Mouse (Mus musculus) midbrain, embryonic 14.5 days (tissue): ENCODE measurements at regions not wholly inside any gene's neighbourhood (a gene's known extent, or its start where the extent isn't known, plus 50 kb on each side); places are given as distances from the start of the nearest gene placed in this dataset.

Source experiments
- ATAC-seq: fragments of 200-750 bp; cut with Nextera tagmentation; 2 replicates; pipeline ENCODE4 v1.8.0; 2017; ENCODE audit warnings: moderate number of reproducible peaks, moderate library complexity; ENCODE audit not compliant: low FRiP score, low TSS enrichment
- DNase-seq: peaks from one replicate; pipeline ENCODE4 v3.0.0-alpha.2; 2015
- H3K27ac ChIP-seq: fragments of 300-500 bp; sonication (generic); replicated peaks from 2 replicates; pipeline ENCODE4 v1.5.1; 2014; ENCODE audit warnings: mild to moderate bottlenecking, low read depth, low read length, moderate library complexity
- H3K27me3 ChIP-seq: fragments of 300-500 bp; sonication (generic); 2 replicates; pipeline ENCODE4 v1.6.1; 2014; ENCODE audit warnings: low read length, control low read depth, mixed read lengths; ENCODE audit not compliant: control insufficient read depth, insufficient read depth
- H3K36me3 ChIP-seq: fragments of 300-500 bp; sonication (generic); 2 replicates; pipeline ENCODE4 v1.6.1; 2014; ENCODE audit warnings: low read length, control low read depth; ENCODE audit not compliant: control insufficient read depth, insufficient read depth
- H3K4me1 ChIP-seq: fragments of 300-500 bp; sonication (generic); 2 replicates; pipeline ENCODE4 v1.6.1; 2014; ENCODE audit warnings: mild to moderate bottlenecking, antibody characterized with exemption, low read length, control low read depth; ENCODE audit not compliant: control insufficient read depth, insufficient read depth
- H3K4me2 ChIP-seq: fragments of 300-500 bp; sonication (generic); 2 replicates; pipeline ENCODE4 v1.6.1; 2014; ENCODE audit warnings: mild to moderate bottlenecking, low read length, moderate library complexity
- H3K4me3 ChIP-seq: fragments of 300-500 bp; sonication (generic); replicated peaks from 2 replicates; pipeline ENCODE4 v1.5.1; 2014; ENCODE audit warnings: low read depth, low read length
- H3K9ac ChIP-seq: fragments of 300-500 bp; sonication (generic); replicated peaks from 2 replicates; pipeline ENCODE4 v1.6.1; 2014; ENCODE audit warnings: mild to moderate bottlenecking, low read length, moderate library complexity
- H3K9me3 ChIP-seq: fragments of 300-500 bp; sonication (generic); 2 replicates; pipeline ENCODE4 v1.6.1; 2016; ENCODE audit warnings: low read length, control low read depth, mixed read lengths; ENCODE audit not compliant: control insufficient read depth
- WGBS: fragments of 180-500 bp; shearing (Covaris S2); extraction: QIAGEN DNeasy Blood & Tissue Kit; methylation state at CpG from one replicate; pipeline ENCODE4 v1.1.7; 2014; 5-methylcytosine and 5-hydroxymethylcytosine counted together

GRCm38 (mm10) chr9:23097134-23097789 lies 125.6 kb upstream of the Bmper start:
- ATAC-seq (no peak), DNase-seq (no peak)
- H3K4me1 ChIP-seq, result no peaks in the 10 kb centered on the region
- H3K9me3 ChIP-seq, result no peaks in the 10 kb centered on the region
- no peak overlapping the region for H3K4me2 ChIP-seq
- H3K9ac ChIP-seq, result no peak overlapping the region
- no peaks in the 10 kb centered on the region for H3K36me3 ChIP-seq
- no peak overlapping the region for H3K27ac ChIP-seq
- WGBS, result 82% methylated on average over 11 of the region's 11 CpGs
- H3K27me3 ChIP-seq, result no peaks in the 10 kb centered on the region
- H3K4me3 ChIP-seq, result no peak overlapping the region

- Histone ChIP-seq H3K9ac (no peak overlapping the region), H3K4me1 (no peaks in the 10 kb centered on the region), H3K9me3 (no peaks in the 10 kb centered on the region), H3K36me3 (no peaks in the 10 kb centered on the region), H3K27me3 (no peaks in the 10 kb centered on the region), H3K4me3 (no peak overlapping the region), H3K27ac (no peak overlapping the region), H3K4me2 (no peak overlapping the region)
- DNase-seq (no peak), ATAC-seq (no peak)
Observed at GRCm38 (mm10) chr9:23101584-23101983, 121.3 kb upstream of the Bmper start.

GRCm38 (mm10) chr9:23101990-23102796 lies 120.7 kb upstream of the Bmper start:
- 78% methylated on average over 9 of the region's 9 CpGs for WGBS
- Histone ChIP-seq H3K4me2 (no peak overlapping the region), H3K27ac (no peak overlapping the region), H3K27me3 (no peaks in the 10 kb centered on the region), H3K9me3 (no peaks in the 10 kb centered on the region), H3K4me3 (no peak overlapping the region), H3K4me1 (no peaks in the 10 kb centered on the region), H3K9ac (no peak overlapping the region), H3K36me3 (no peaks in the 10 kb centered on the region)
- peak; percentile 64 for DNase-seq
- peak; percentile 48; the same call in 1 of the 2 replicates for ATAC-seq

- H3K4me2 ChIP-seq, result no peak overlapping the region
- H3K36me3 ChIP-seq, result no peaks in the 10 kb centered on the region
- H3K27ac ChIP-seq, result no peak overlapping the region
- DNase-seq (no peak), ATAC-seq (no peak)
- H3K9me3 ChIP-seq, result no peaks in the 10 kb centered on the region
- H3K4me3 ChIP-seq, result no peak overlapping the region
- H3K4me1 ChIP-seq, result no peaks in the 10 kb centered on the region
- H3K27me3 ChIP-seq, result no peaks in the 10 kb centered on the region
- H3K9ac ChIP-seq, result no peak overlapping the region
- WGBS, result 76% methylated on average over 6 of the region's 6 CpGs
Observed at GRCm38 (mm10) chr9:23111500-23111899, 111.4 kb upstream of the Bmper start.

- Histone ChIP-seq H3K4me1 (no peaks in the 10 kb centered on the region), H3K9me3 (no peaks in the 10 kb centered on the region), H3K9ac (no peak overlapping the region), H3K27ac (no peak overlapping the region), H3K36me3 (no peaks in the 10 kb centered on the region), H3K4me2 (no peak overlapping the region), H3K4me3 (no peak overlapping the region), H3K27me3 (no peaks in the 10 kb centered on the region)
- ATAC-seq (no peak), DNase-seq (no peak)
- 83% methylated on average over 5 of the region's 5 CpGs for WGBS
Observed at GRCm38 (mm10) chr9:23115026-23115425, 107.8 kb upstream of the Bmper start.

GRCm38 (mm10) chr9:23115540-23115939 lies 107.3 kb upstream of the Bmper start:
- 83% methylated on average over 5 of the region's 5 CpGs for WGBS
- Histone ChIP-seq H3K36me3 (no peaks in the 10 kb centered on the region), H3K27me3 (no peaks in the 10 kb centered on the region), H3K4me2 (no peak overlapping the region), H3K9me3 (no peaks in the 10 kb centered on the region), H3K4me3 (no peak overlapping the region), H3K27ac (no peak overlapping the region), H3K9ac (no peak overlapping the region), H3K4me1 (no peaks in the 10 kb centered on the region)
- no peak for DNase-seq
- ATAC-seq, result no peak

GRCm38 (mm10) chr9:23116311-23116710 lies 106.6 kb upstream of the Bmper start:
- Histone ChIP-seq H3K4me2 (no peak overlapping the region), H3K4me3 (no peak overlapping the region), H3K4me1 (no peaks in the 10 kb centered on the region), H3K9me3 (no peaks in the 10 kb centered on the region), H3K9ac (no peak overlapping the region), H3K36me3 (no peaks in the 10 kb centered on the region), H3K27me3 (no peaks in the 10 kb centered on the region), H3K27ac (no peak overlapping the region)
- no peak for DNase-seq
- 86% methylated on average over 1 of the region's 1 CpGs for WGBS
- ATAC-seq, result no peak

- no peak overlapping the region for H3K27ac ChIP-seq
- DNase-seq (no peak), ATAC-seq (no peak)
- no peak overlapping the region for H3K9ac ChIP-seq
- H3K27me3 ChIP-seq, result no peaks in the 10 kb centered on the region
- H3K4me1 ChIP-seq, result no peaks in the 10 kb centered on the region
- H3K36me3 ChIP-seq, result no peaks in the 10 kb centered on the region
- no peak overlapping the region for H3K4me2 ChIP-seq
- no peak overlapping the region for H3K4me3 ChIP-seq
- no peaks in the 10 kb centered on the region for H3K9me3 ChIP-seq
- 79% methylated on average over 4 of the region's 4 CpGs for WGBS
Observed at GRCm38 (mm10) chr9:23119811-23120210, 103.1 kb upstream of the Bmper start.

GRCm38 (mm10) chr9:23120814-23121213 lies 102.1 kb upstream of the Bmper start:
- no peak for ATAC-seq

More at GRCm38 (mm10) chr9:23120814-23121213, 102.1 kb upstream of the Bmper start:
- Histone ChIP-seq H3K4me3 (no peak overlapping the region), H3K4me2 (no peak overlapping the region), H3K27me3 (no peaks in the 10 kb centered on the region), H3K9me3 (no peaks in the 10 kb centered on the region), H3K36me3 (no peaks in the 10 kb centered on the region), H3K9ac (no peak overlapping the region), H3K27ac (no peak overlapping the region), H3K4me1 (0 out of 2 replicates have a peak, but pooled peaks cover 1% of the 10 kb centered on the region)
- 92% methylated on average over 2 of the region's 2 CpGs for WGBS
- no peak for DNase-seq
